Mouse (Mus musculus) spleen, adult 2 months (tissue): ENCODE data around the gene Nfatc4. TPM values are rescaled to one million over a fixed set of nuclear protein-coding genes. Genes with fewer than 3 reads are reported as not detected.
A peak's percentile ranks its signal among the peaks of the same experiment; 100 is the strongest.

Experiments used
- DNase-seq, 2 experiments: peaks; one replicate each; pipeline versions ENCODE4 v3.0.0 to v3.0.0-alpha.2; 2012 to 2021; ENCODE audit warnings: low spot score in 2 of 2, low read depth in 1 of 2
- H3K27ac ChIP-seq: fragments of 200-500 bp; 2 replicates; pipeline ENCODE4 v1.5.1; 2012; ENCODE audit warnings: low read length, inconsistent platforms; ENCODE audit not compliant: insufficient read depth
- H3K27me3 ChIP-seq: fragments of 200-500 bp; 2 replicates; pipeline ENCODE4 v1.6.1; 2012; ENCODE audit warnings: mild to moderate bottlenecking, moderate library complexity, low read length, inconsistent platforms; ENCODE audit not compliant: control insufficient read depth, insufficient read depth
- H3K36me3 ChIP-seq: fragments of 200-500 bp; 2 replicates; pipeline ENCODE4 v1.6.1; 2012; ENCODE audit warnings: mild to moderate bottlenecking, low read length, inconsistent platforms; ENCODE audit not compliant: control insufficient read depth, insufficient read depth
- H3K4me1 ChIP-seq: fragments of 200-500 bp; 2 replicates; pipeline ENCODE4 v1.6.1; 2011; ENCODE audit warnings: inconsistent platforms; ENCODE audit not compliant: control insufficient read depth, insufficient read depth, insufficient read length
- H3K4me3 ChIP-seq: fragments of 200-500 bp; 2 replicates; pipeline ENCODE4 v1.5.1; 2011; ENCODE audit warnings: mild to moderate bottlenecking, inconsistent platforms; ENCODE audit not compliant: insufficient read depth, insufficient read length; ENCODE audit errors: extremely low read depth
- CTCF ChIP-seq: fragments of 200-500 bp; IDR thresholded peaks from 2 replicates; pipeline ENCODE4 v1.5.1; 2011; ENCODE audit warnings: mild to moderate bottlenecking, inconsistent platforms; ENCODE audit not compliant: insufficient read depth, insufficient read length, insufficient replicate concordance; ENCODE audit errors: extremely low read depth
- POLR2A ChIP-seq: fragments of 200-500 bp; IDR thresholded peaks from 2 replicates; pipeline ENCODE4 v1.6.1; 2011; ENCODE audit warnings: low read depth, low read length, inconsistent platforms
- WGBS: fragments of 180-500 bp; shearing (Covaris S2); methylation state at CpG from one replicate; pipeline ENCODE4 v1.1.7; 2018; 5-methylcytosine and 5-hydroxymethylcytosine counted together
- polyA plus RNA-seq: library from polyadenylated mRNA; depleted of rRNA; stranded (reverse); fragments of >200 nt; gene quantifications from 2 replicates; pipeline ENCODE4 v1.2.3, GENCODE M21; 2012

Gene Nfatc4
- polyA plus RNA-seq, 1 experiment = 4.6 TPM

DNA sequence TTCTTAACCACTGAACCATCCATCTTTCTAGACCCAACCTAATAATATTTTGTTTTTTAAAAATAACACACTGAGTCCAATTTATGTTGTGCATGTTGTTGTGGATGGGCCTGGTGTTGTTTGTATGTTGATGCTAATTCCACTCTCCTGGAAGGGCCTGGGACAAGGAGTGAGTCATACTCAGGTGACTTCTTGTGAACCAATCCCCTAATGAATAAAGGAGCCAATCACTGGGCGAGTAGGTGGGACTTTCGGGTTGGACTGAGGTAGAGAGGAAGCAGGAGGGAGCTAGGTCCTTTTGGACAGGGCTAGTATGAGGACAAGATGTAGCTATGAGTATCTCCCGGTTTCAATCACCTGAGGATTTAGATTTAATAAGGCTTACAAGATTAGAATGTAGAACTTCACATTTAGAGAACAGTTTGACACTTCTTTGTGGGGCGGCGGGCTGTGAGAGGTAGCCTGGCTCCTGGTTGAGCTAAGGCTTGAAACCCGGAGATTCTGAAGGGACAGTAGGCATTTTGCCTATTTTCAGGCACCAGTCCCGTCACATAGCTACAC, 3.0 kb upstream of the Nfatc4 start:
- WGBS = 87% methylated on average over 7 of the region's 7 CpGs
- Histone ChIP-seq H3K4me1 (no peaks in the 10 kb centered on the region), H3K4me3 (no peak overlapping the region), H3K36me3 (no peaks in the 10 kb centered on the region), H3K27me3 (peaks cover 21% of the 10 kb centered on the region), H3K27ac (no peak overlapping the region)
- DNase-seq = no peak
- TF ChIP-seq POLR2A (no peak), CTCF (no peak)

DNA sequence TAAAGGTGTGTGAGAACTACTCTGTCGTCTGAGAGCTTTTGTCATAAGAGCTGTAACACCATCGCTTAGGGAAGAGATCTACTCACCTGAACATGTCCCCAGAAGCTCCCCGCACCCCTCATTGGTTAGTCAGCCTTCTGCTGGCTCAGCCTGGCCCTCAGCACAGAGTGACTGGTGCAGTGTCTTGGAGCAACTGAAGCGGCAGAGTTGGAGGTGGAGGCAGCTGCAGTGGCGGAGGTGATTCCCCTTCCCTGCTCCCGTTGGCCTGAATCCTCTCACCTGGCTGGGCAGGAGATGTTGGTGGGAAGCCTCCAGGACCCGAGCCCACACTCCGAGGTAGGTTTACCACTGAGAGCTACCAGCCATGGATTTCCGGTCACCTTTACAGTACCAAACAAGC, 2.4 kb upstream of the Nfatc4 start:
- DNase-seq = no peak
- 85% methylated on average over 9 of the region's 9 CpGs for WGBS
- Histone ChIP-seq H3K4me1 (no peaks in the 10 kb centered on the region; the same call in 1 of the 2 replicates), H3K27ac (no peak overlapping the region), H3K27me3 (peaks cover 25% of the 10 kb centered on the region), H3K36me3 (no peaks in the 10 kb centered on the region), H3K4me3 (no peak overlapping the region)
- TF ChIP-seq POLR2A (no peak), CTCF (no peak)

DNA sequence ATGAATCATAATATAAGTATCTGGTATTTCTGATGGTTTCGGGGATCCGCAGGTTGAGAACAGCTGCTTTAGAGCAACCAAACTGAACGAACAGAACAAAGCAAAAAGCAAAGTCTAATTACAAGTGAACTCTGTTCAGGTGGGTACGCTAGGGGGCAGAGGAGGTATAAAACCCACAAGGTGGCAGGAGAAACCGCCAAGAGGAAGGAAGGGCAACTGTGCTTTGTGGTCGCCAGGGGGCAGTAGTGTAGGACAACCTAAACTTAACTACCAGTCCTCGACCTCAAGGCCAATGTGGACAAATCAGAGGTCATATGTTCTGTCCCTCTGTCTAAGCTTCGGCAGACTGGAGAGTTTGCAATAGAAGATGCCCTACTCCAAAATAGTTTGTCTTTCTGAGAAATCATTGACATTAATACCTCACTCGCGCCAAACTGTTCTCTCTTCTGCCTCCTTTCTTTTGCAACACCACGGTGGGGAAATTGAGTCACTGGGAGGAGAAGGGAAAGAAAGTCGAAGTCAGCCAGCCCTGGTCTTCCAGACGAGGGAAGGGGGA, 431 bp upstream of the Nfatc4 start:
- peak; percentile 77; the same call in 1 of the 2 replicates for TF ChIP-seq CTCF
- TF ChIP-seq POLR2A = no peak
- peaks cover 37% of the 10 kb centered on the region for H3K27me3 ChIP-seq
- no peak overlapping the region for H3K27ac ChIP-seq
- peak; percentile 63 to 70 for DNase-seq
- WGBS = 2% methylated on average over 13 of the region's 13 CpGs
- H3K36me3 ChIP-seq = no peaks in the 10 kb centered on the region
- no peaks in the 10 kb centered on the region; the same call in 1 of the 2 replicates for H3K4me1 ChIP-seq
- no peak overlapping the region for H3K4me3 ChIP-seq

DNA sequence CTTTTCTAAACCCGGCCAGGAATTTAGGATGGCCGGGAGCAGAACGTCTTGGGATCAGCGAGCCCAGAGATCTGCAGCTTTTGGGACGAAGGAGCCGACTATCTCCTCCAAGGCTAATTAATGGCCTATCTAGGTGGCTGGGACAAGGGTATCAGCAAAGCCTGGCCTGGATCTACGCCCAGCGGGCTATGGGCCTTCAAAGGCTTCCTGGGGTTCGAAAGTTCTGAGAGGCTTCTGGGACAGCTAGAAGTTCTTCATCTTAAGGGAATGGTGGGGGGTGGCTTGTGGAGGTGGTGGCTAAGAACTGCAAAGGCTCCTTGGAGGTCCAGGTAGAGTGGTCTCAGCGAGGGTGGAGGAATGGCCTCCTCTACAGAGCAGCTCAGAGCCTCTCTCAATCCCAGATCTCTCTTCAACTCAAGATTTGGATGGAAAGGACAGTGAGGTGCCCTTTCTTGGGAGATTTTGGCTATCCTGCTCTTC, 1.1 kb downstream of the Nfatc4 start:
- H3K4me3 ChIP-seq = no peak overlapping the region
- H3K4me1 ChIP-seq = no peaks in the 10 kb centered on the region; the same call in 1 of the 2 replicates
- no peaks in the 10 kb centered on the region for H3K36me3 ChIP-seq
- no peak for DNase-seq
- peaks cover 37% of the 10 kb centered on the region for H3K27me3 ChIP-seq
- 36% methylated on average over 10 of the region's 10 CpGs for whole genome bisulfite sequencing
- peak overlapping the region; percentile 25; the same call in 1 of the 2 replicates for H3K27ac ChIP-seq
- TF ChIP-seq CTCF (no peak), POLR2A (no peak)

DNA sequence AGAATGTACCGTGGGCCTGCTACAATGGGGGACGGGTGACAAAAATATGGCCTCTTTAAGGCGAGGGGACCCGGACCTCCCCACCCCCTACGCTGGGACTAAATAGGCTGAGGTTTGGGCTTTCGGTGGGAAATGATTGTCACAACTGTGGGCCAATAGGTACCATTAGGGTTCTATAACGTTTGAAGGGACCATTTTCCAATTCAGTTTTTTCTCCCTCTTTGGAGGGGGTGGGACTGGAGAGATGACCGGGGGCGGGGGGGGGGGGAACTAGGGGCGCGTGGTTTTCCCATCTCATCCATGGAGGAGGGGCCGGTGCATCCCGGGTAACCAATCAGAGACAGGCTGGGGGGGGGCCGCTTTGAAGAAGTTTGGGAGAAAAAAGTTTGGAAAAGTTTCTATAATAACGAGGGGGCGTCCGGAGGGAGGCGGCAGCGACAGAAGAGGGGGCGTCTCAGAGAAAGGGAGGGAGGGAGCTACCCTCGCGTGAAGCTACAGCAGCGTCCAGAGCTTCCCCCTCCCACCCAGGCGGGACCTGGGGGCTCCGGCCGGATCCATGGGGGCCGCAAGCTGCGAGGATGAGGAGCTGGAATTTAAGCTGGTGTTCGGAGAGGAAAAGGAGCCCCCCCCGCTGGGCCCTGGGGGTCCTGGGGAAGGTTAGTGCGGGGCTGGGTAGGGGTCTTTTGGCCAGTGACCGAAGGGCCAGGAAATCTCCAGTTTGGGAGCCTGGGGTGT, 1.7 kb downstream of the Nfatc4 start:
- TF ChIP-seq CTCF = no peak
- no peak for TF ChIP-seq POLR2A
- peak overlapping the region; percentile 21; the same call in 1 of the 2 replicates for H3K4me3 ChIP-seq
- H3K36me3 ChIP-seq = no peaks in the 10 kb centered on the region
- WGBS = 18% methylated on average over 31 of the region's 32 CpGs
- no peak for DNase-seq
- H3K27ac ChIP-seq = peak overlapping the region; percentile 30; the same call in 1 of the 2 replicates
- no peaks in the 10 kb centered on the region; the same call in 1 of the 2 replicates for H3K4me1 ChIP-seq
- H3K27me3 ChIP-seq = peaks cover 37% of the 10 kb centered on the region

DNA sequence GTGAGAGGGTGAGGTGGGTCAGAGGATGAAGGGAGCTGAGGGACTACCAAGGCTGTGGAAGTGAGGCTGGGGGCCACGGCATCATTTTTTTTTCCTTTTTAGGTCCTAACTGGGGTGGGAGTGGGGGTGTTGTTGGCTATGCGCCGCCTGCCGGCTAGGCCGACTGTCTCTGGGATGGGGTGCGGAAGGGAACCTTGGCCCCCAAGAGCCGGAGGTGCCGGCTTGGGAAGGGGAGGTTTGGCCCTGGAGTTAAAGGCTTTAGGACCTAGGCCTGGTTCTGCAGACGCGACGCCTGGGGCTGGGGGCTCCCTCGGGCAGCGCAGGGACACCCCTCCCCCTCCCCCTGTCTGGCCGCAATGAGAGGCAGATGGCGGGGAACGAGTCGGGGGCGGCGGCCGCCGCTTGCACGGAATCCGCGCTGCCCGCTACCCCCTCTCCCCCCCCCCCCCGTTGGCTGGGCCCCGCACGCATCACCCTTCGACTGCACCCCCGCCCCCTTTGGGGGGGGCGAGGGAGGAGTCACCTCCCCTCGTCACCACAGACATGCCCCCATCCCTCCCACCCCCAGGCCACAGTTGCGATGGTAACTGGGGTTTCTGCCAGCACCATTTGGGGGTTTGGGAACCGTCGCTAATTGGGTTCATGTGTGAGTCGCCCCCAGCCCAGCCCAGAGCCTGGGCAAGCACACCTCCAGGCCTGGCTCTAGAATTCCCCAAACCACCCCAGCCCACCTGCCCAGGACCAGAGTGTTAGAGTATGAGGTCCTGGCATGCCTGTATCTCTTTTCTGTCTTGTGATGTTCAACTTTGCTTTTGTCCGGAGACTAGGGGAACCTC, 2.5 kb downstream of the Nfatc4 start:
- DNase-seq = no peak
- TF ChIP-seq CTCF = no peak
- no peak for TF ChIP-seq POLR2A
- WGBS = 3% methylated on average over 19 of the region's 37 CpGs
- H3K4me3 ChIP-seq = no peak overlapping the region; the same call in 1 of the 2 replicates
- H3K27ac ChIP-seq = peak overlapping the region; percentile 30; the same call in 1 of the 2 replicates
- no peaks in the 10 kb centered on the region; the same call in 1 of the 2 replicates for H3K4me1 ChIP-seq
- H3K27me3 ChIP-seq = peaks cover 37% of the 10 kb centered on the region
- no peaks in the 10 kb centered on the region for H3K36me3 ChIP-seq
